Mouse (Mus musculus) spleen, postnatal 36 days (tissue): ENCODE data around the gene Prss28.

Experiments used
- DNase-seq, 2 experiments: peaks; one replicate each; pipeline ENCODE4 v3.0.0; 2022; ENCODE audit warnings: low spot score in 2 of 2, mixed read lengths in 1 of 2

The Prss28 gene

DNA sequence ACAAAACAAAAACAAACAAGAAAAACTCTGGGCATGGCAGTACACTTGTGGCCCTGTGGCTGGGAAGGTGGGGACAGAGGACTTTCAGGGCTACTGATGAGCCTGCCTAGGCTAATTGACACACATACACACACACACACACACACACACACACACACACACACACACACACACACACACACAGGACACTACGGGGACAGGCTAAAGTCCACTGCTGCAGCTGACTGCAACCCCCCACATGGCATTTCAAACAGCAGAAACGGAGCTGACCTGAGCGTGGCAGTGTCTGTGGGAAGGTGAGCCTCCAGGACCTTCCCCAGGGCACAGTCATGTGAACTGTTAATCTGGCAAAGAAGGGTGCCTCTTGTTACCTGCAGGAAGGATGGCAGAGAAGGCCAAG is 33.0 kb downstream of the Prss28 start:
- no peak for DNase-seq

GRCm38 (mm10) chr17:25345462-25345861 is 37.0 kb downstream of the Prss28 start, which contains the start of gene Tpsab1:
Gene Tpsab1 (minus strand): TSS chr17:25345562.
- DNase-seq = no peak

DNA sequence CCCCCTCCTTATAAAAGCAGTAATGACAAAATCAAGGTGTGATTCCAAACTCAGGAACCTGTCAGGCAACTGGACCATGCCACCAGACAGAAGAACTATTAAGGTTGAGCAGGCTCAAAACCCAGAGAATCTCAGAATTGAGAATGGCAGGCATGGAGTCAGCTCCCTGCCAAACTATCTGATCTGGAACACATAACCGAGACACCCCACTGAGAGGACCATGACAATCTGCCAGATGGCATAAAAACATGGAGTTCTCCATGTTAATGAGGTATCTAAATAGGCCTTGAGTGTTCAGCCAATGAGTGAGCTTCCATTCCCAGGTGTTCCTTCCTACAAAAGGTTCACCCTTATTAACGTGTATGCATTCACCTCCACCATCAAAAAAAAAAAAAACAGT is 52.8 kb downstream of the Prss28 start:
- DNase-seq = no peak
